Mouse (Mus musculus): ENCODE measurements around the gene Tmem253.

- TF ChIP-seq CTCF (IDR thresholded peaks at IDR 0.05; ENCODE audit: low read depth, low read length) (0 out of 2 replicates have a peak, but pooled peaks have one; percentile 37), POLR2A (IDR thresholded peaks at IDR 0.05; ENCODE audit: borderline replicate concordance, low read depth, low read length) (no peak)
These were observed 622 bp upstream of the Tmem253 start for GRCm38 (mm10) chr14:52014761-52015311.
